ENCODE assay signal across 20 mouse cellular contexts in genomic region chr9:122588246-122588645, GRCm38 (mm10).
A peak's percentile ranks its signal among the peaks of the same experiment; 100 is the strongest.
DNase-seq lines count a peak whose midpoint lies in the region; TF ChIP-seq lines count a peak whose summit lies in the region.
"Had no signal": no experiment of that assay in that cellular context is flagged by ENCODE, and none has a peak within 500 bp of the region (broad histone marks: within the 10 kb centered on the region; RNA-seq: fewer than 3 reads in every experiment).

No protein-coding gene starts in this region.

- TF ChIP-seq CTCF in left cerebral cortex, adult 2 months (IDR thresholded peaks at IDR 0.05), result no peak

- H3K27ac ChIP-seq in left cerebral cortex, adult 2 months, result peak overlapping the region; percentile 36; the same call in 1 of the 2 replicates
- H3K27ac ChIP-seq: embryonic facial prominence, embryonic 13.5 days; embryonic facial prominence, embryonic 15.5 days; forebrain, embryonic 10.5 days; forebrain, embryonic 12.5 days had no signal

- H3K4me3 ChIP-seq in left cerebral cortex, adult 2 months, result no peak overlapping the region
- H3K4me3 ChIP-seq: embryonic facial prominence, embryonic 13.5 days; embryonic facial prominence, embryonic 15.5 days; erythroblast, embryonic 14.5 days; forebrain, embryonic 10.5 days; forebrain, embryonic 12.5 days had no signal

- intact Hi-C loops in left cerebral cortex, adult 2 months (cut with DNase I), result no loop called here
- intact Hi-C loops in left cerebral cortex, postnatal 25 days (cut with DNase I), result no loop called here

- DNase-seq in layer of hippocampus, adult 11-12 months (ENCODE audit: low spot score), result peak; percentile 43
- no peak for DNase-seq in layer of hippocampus, postnatal 25 days (ENCODE audit: extremely low spot score in 1 of 2, low spot score in 1 of 2)
- DNase-seq in layer of hippocampus, adult 8-10 months (ENCODE audit: low spot score in 2 of 2), result peak; percentile 47 to 51
- no peak for DNase-seq in layer of hippocampus, postnatal 36 days
- no peak for DNase-seq in left cerebral cortex, adult 2 months (ENCODE audit: extremely low spot score in 1 of 2, low spot score in 2 of 2)
- no peak for DNase-seq in left cerebral cortex, postnatal 25 days (ENCODE audit: low spot score in 2 of 2)
- DNase-seq in cerebellum, adult 11 months, result no peak
- DNase-seq: adrenal gland, adult 2 months; adrenal gland, postnatal 10 days; adrenal gland, postnatal 25 days; cerebellum, adult 18-20 months; cerebellum, adult 8-10 months; cerebellum, adult 9-11 months; cerebellum, postnatal 36 days; embryo, embryonic 11 days had no signal

Comparison
In these comparisons a context has a peak if more than half of its experiments do, and no peak if none do; other contexts are left out.
1. DNase-seq: peak in layer of hippocampus, adult 11-12 months (single experiment) and layer of hippocampus, adult 8-10 months (2 of 2); none in layer of hippocampus, postnatal 25 days (0 of 2), layer of hippocampus, postnatal 36 days (0 of 2), left cerebral cortex, adult 2 months (0 of 2), left cerebral cortex, postnatal 25 days (0 of 2) and cerebellum, adult 11 months (single experiment).